Mouse (Mus musculus) adrenal gland, adult 2 months (tissue): ENCODE data around the gene Tmem39b. TPM values are rescaled to one million over a fixed set of nuclear protein-coding genes. Genes with fewer than 3 reads are reported as not detected.

Experiments
- microRNA-seq, 2 experiments: library from miRNA; unstranded; fragments of <30 nt; microRNA quantifications; one replicate each; pipeline ENCODE4 v1.2.0; 2021
- polyA plus RNA-seq: library from polyadenylated mRNA; depleted of rRNA; stranded (reverse); fragments of >200 nt; gene quantifications from 2 replicates; pipeline ENCODE4 v1.2.3, GENCODE M21; 2012; rRNA removed
- total RNA-seq, 2 experiments: library from RNA; stranded (reverse); gene quantifications; 2 replicates each; pipeline ENCODE4 v1.2.3; 2021

Gene Tmem39b
- total and polyA plus RNA-seq, 3 experiments: 10.3 to 26.5 (median 15.1) TPM

Small RNA genes lying within 50 kb of the gene (microRNA-seq; reads per million reads assigned to microRNA genes)
- 2.0 to 2.5 reads per million in 2 experiments for gene Mir7016

Other genes starting within 250 kb of the Tmem39b start
- gene Bsdc1, start 235.3 kb downstream of the Tmem39b start, total RNA-seq: 10 to 100 TPM; 72.1 to 72.4 TPM
- gene Bsdc1, start 235.3 kb downstream of the Tmem39b start, polyA plus RNA-seq: 15.1 and 18.8 TPM in 2 replicates
- gene Tssk3, start 205.8 kb downstream of the Tmem39b start, total RNA-seq: not detected
- not detected in 2 replicates for gene Tssk3, start 205.8 kb downstream of the Tmem39b start, polyA plus RNA-seq
- not detected for gene Fam229a, start 205.6 kb downstream of the Tmem39b start, total RNA-seq
- gene Fam229a, start 205.6 kb downstream of the Tmem39b start, polyA plus RNA-seq: 1.0 and 2.1 TPM in 2 replicates
- 10 to 100 TPM; 39.8 to 46.4 TPM for gene Marcksl1, start 183.3 kb downstream of the Tmem39b start, total RNA-seq
- 48.8 and 67.4 TPM in 2 replicates for gene Marcksl1, start 183.3 kb downstream of the Tmem39b start, polyA plus RNA-seq
- 10 to 100 TPM; 44.4 to 53.9 TPM for gene Hdac1, start 154.1 kb downstream of the Tmem39b start, total RNA-seq
- 17.2 and 18.4 TPM in 2 replicates for gene Hdac1, start 154.1 kb downstream of the Tmem39b start, polyA plus RNA-seq
- 1 to 10 TPM; 3.2 to 4.1 TPM for gene Lck, start 123.2 kb downstream of the Tmem39b start, total RNA-seq
- gene Lck, start 123.2 kb downstream of the Tmem39b start, polyA plus RNA-seq: 1.2 and 1.7 TPM in 2 replicates
- gene Fam167b, start 118.3 kb downstream of the Tmem39b start, total RNA-seq: 10 to 100 TPM; 29.6 to 31.1 TPM
- 53.7 and 75.5 TPM in 2 replicates for gene Fam167b, start 118.3 kb downstream of the Tmem39b start, polyA plus RNA-seq
- gene Eif3i, start 96.2 kb downstream of the Tmem39b start, total RNA-seq: 100 to 1,000 TPM; 171 to 194 TPM
- 147 and 171 TPM in 2 replicates for gene Eif3i, start 96.2 kb downstream of the Tmem39b start, polyA plus RNA-seq
- 100 to 1,000 TPM in 1 of 2 experiments, 10 to 100 TPM in 1; 90.9 to 100 TPM for gene Tmem234, start 96.2 kb downstream of the Tmem39b start, total RNA-seq
- 108 and 125 TPM in 2 replicates for gene Tmem234, start 96.2 kb downstream of the Tmem39b start, polyA plus RNA-seq
- gene Dcdc2b, start 82.6 kb downstream of the Tmem39b start, total RNA-seq: 1 to 10 TPM; 1.8 to 2.4 TPM
- gene Dcdc2b, start 82.6 kb downstream of the Tmem39b start, polyA plus RNA-seq: 4.5 and 7.4 TPM in 2 replicates
- gene Iqcc, start 77.7 kb downstream of the Tmem39b start, total RNA-seq: 10 to 100 TPM; 28.2 to 32.0 TPM
- 56.0 and 63.9 TPM in 2 replicates for gene Iqcc, start 77.7 kb downstream of the Tmem39b start, polyA plus RNA-seq
- gene Ccdc28b, start 72.9 kb downstream of the Tmem39b start, total RNA-seq: 10 to 100 TPM; 22.1 to 33.4 TPM
- gene Ccdc28b, start 72.9 kb downstream of the Tmem39b start, polyA plus RNA-seq: 23.9 and 24.3 TPM in 2 replicates
- gene Txlna, start 55.8 kb downstream of the Tmem39b start, total RNA-seq: 10 to 100 TPM; 56.0 to 66.6 TPM
- gene Txlna, start 55.8 kb downstream of the Tmem39b start, polyA plus RNA-seq: 25.2 and 28.9 TPM in 2 replicates
- 10 to 100 TPM; 82.7 to 93.8 TPM for gene Kpna6, start 24.1 kb downstream of the Tmem39b start, total RNA-seq
- gene Kpna6, start 24.1 kb downstream of the Tmem39b start, polyA plus RNA-seq: 23.7 and 31.1 TPM in 2 replicates
- gene Khdrbs1, start 45.5 kb upstream of the Tmem39b start, total RNA-seq: 10 to 100 TPM; 65.0 to 66.3 TPM
- gene Khdrbs1, start 45.5 kb upstream of the Tmem39b start, polyA plus RNA-seq: 114 and 124 TPM in 2 replicates
- 100 to 1,000 TPM; 378 to 409 TPM for gene Ptp4a2, start 114.4 kb upstream of the Tmem39b start, total RNA-seq
- gene Ptp4a2, start 114.4 kb upstream of the Tmem39b start, polyA plus RNA-seq: 41.0 and 48.2 TPM in 2 replicates
- 1 to 10 TPM in 1 of 2 experiments, under 1 TPM in 1; 0.92 to 1.1 TPM for gene Spocd1, start 232.4 kb upstream of the Tmem39b start, total RNA-seq
- gene Spocd1, start 232.4 kb upstream of the Tmem39b start, polyA plus RNA-seq: 3.2 and 3.7 TPM in 2 replicates